Mouse (Mus musculus) gastrocnemius, postnatal 14 days (tissue): ENCODE results near the gene Sc5d. TPM values are rescaled to one million over a fixed set of nuclear protein-coding genes. Genes with fewer than 3 reads are reported as not detected.

Experiments used
- DNase-seq: peaks from one replicate; pipeline ENCODE4 v3.0.0; 2021; ENCODE audit warnings: mixed read lengths
- intact Hi-C: fragments of 180-260 bp; cut with DNase I; formaldehyde crosslinking; loops from one replicate; pipeline ENCODE4 v1.15.1; 2025; ENCODE audit warnings: low total_unique reads
- total RNA-seq, 2 experiments: library from RNA; stranded (reverse); gene quantifications; 2 replicates each; pipeline ENCODE4 v1.2.3; 2021

Sc5d gene
- total RNA-seq, 2 experiments from 2014 or later = 11.8 to 15.6 TPM

DNA sequence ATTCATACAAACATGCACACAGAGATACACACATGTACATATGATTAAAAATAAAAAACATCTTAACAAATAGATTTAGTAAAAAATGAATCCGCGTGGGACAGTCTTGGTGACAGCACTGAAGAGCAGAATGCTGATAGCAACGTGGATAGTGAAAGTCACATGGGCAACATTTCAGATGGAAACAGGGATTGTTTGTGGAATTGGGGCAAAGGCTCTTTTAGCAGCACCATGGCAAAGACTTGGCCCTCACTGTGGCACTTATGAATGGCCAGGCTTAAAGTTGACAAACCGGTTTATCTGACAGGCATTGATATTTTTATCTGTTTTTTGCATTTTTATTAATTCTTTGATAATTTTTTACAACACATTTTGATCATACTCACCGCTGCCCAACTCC, 4.3 kb upstream of the Sc5d start:
- intact Hi-C loops = no loop called here
- DNase-seq = no peak

DNA sequence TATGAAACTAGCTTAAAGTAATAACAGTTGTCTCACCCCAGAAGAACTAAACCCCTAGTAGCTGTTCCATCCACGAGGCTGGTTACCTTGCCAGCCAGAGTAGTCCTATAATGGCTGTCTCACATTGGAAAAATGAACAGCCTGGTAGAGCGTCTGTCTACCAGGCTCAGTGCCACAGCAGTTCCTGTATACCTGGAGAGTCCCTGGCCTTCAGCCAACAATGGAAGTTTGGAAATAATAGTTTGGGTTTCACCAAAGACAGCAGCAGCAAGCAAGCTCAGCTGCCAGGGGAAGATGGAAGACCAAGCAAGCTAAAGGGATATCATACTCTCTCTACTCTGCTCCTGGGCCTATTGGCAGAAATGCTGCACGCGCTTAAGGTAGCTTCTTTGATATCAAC, 1.3 kb upstream of the Sc5d start:
- DNase-seq = no peak
- intact Hi-C loops = no loop called here

DNA sequence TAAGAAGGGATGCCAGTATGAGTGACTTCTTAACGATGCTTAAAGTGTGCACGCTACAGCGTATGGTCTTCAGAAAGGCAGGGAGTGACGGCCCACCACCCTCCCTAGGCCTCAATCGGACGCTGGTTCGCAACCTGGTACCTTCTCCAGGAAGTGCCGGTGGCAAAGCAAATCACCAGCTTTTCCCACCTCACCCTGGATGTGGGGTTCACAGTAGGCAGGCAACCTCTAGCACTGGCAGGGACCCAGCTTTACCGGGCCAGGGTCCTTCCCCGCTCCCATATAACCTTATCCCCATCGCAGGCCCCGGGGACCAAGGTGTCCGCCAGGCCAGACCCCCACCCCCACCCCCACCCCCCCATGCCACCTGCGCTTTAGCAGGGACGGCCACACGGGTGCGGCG, 346 bp downstream of the Sc5d start:
- DNase-seq = no peak
- intact Hi-C loops = no loop called here

DNA sequence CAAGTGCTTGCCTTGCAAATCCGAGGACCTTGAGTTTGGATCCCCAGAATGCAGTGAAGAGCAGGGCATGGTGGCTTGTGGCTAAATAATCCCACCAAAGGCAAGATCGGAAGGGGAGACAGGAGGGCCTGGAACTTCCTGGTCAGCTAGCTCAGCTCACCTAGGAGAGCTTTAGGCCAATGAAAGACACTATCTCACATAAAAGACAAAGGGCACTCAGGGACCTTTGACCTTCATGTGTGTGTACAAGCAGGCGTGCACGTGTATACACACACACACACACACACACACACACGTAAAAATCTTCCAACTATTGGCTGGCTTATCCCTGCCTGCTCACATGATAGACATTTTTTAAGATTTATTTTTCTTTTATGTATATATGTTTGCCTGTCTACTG, 3.6 kb downstream of the Sc5d start:
- no peak for DNase-seq
- intact Hi-C loops = no loop called here

DNA sequence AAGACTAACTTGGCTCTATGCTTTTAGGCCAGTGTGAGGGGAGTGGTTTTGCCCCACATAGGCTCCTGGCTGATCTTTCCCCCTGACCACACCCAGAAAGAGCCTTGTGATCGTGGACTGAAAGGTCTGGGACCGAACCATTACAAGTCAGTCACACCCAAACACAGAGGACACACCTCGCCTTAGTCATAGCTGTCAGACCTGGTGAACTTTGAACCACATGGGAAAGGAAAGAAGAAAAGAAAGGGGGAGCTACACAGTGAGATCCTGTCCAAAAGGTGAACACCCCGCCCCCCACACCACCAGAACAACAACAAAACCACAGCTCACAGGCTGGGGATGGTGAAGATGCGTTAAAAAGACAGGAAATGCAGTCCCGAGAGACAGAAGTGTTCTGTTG, 14.9 kb downstream of the Sc5d start:
- intact Hi-C loops = no loop called here
- DNase-seq = no peak

DNA sequence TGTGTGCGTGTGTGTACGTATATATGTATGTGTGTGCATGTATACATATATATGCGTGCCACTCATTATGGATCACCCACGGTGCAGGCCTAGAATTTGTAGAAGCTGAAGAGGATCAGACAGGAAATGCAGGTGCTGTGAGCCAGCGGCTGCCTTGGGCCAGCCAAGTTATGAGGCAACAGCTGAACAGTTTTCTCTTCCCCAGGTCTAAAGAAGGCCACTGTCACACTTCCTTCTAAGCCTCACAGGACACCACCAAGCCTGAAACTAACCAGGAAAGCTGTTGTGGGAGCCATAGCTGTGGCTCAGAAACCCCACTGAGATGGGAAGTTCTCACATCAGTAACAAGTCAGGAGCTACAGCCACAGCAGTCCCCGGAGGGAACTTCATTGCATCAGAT, 17.4 kb downstream of the Sc5d start:
- intact Hi-C loops = no loop called here
- no peak for DNase-seq

DNA sequence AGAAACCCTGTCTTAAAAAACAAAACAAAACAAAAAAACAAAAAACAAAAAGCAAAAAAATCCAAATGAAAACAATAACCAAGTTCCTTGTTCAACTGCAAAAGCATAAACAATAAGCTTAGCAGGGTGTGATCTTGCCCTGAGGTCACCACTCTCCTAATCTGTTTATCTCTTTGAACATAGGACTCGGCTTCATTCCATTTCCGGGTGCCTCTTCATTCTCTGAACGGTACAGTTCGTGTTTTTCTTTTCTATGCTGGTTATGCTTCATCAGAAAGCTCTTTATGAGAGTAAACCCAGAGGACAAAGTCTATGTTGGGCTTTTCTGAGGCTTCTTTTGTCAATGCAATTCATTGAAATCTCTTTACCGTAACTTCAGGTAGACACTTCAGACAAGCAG, 19.9 kb downstream of the Sc5d start:
- no peak for DNase-seq
- intact Hi-C loops = loop anchor here (5.0 kb wide), 1 partner anchor 242 kb away; no protein-coding TSS in a partner anchor

DNA sequence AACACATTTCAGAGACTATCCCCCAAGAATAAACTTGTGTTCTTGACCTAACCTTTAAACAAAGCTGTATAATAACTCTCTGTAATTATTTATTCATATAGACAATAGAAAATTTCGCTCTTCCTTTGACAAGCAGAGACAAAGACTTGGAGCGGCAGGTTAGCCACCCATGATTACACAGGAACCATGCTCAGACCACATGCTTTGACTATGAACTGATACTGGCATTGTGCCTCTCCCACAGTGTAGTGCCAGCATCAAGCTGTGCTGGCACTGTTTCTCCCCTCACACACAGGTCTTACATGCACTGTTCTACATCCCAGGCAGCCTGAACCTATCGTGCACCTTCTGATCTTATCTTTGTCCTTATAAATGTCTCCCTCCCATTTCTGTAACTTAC, 23.0 kb downstream of the Sc5d start:
- intact Hi-C loops = loop anchor here (5.0 kb wide), 1 partner anchor 239 kb away; no protein-coding TSS in a partner anchor
- no peak for DNase-seq

DNA sequence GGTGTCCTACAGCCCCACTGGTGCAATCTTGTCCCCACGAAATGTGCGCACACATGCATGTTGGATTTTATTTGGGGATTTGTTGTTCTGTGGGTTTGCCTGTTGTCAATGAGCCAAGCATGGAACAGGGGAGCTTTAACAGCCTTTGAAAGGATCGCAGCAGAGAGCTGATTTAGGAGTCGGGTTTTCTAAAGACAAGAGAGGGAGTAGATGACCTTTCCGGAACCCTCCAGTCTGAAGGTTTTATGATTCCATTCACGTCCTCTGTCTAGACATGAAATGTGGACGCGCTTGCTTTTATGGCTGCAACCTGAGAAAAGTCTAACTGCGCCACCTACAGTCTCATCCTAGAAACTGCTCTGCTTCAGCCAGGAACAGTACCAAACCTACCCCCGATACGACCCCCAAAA, 23.5 kb downstream of the Sc5d start:
- peak; percentile 31 for DNase-seq
- intact Hi-C loops = loop anchor here (5.0 kb wide), 1 partner anchor 238 kb away; no protein-coding TSS in a partner anchor

DNA sequence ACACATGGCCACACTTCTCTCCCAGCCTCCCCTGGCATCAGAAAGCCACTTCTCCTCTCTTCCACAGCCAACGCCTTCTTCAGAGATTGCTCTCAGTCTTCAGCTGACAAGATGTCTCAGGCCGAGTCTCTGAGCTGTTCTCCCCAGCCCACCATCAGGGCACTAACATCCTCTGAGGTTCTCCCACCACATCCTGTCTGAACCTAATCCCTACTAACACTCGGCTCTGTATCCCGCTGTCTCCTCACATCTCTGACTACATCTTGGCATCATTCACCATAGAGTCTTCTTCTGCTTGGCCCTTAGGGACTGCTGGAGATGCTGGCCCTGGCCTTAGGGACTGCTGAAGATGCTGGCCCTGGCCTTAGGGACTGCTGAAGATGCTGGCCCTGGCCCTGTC, 25.2 kb downstream of the Sc5d start:
- intact Hi-C loops = no loop called here
- no peak for DNase-seq

DNA sequence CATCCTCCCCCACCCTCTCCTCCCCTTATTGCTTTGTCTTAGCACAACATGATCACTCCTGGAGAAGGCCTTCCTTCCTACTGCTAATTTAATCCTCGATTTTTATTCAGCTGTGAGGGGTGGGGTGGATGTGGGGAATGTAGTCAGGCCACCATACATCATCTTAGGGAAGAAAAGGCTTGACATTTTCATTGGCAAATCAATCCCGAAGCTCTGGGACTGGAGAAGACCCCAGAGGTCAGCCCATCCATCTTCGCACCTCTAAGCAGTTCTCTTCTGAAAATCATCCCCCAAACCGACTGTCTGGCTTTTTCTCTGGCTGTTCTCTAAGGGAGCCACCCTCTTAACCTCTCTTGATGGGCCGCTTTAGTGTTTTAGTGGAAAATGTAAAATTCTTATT, 32.9 kb downstream of the Sc5d start:
- intact Hi-C loops = no loop called here
- no peak for DNase-seq

DNA sequence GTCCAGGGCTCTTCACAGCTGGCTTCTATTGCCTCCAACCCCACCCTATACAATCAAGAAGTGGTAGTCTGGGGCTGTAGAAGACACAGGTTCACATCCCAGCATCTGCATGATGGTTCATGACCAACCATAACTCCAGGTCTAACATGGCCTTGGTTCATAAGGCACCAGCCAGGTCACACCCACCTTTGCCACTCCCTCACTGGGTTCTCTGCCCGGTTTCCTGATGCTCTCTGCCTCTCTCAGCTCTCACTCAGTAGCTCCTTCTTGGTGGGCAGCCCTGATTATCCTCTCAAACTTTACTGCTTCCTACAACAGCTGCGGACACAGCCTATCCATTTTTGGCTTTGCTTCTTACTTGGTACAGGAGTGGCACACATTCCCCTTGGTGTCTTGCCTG, 33.7 kb downstream of the Sc5d start:
- DNase-seq = no peak
- intact Hi-C loops = no loop called here

DNA sequence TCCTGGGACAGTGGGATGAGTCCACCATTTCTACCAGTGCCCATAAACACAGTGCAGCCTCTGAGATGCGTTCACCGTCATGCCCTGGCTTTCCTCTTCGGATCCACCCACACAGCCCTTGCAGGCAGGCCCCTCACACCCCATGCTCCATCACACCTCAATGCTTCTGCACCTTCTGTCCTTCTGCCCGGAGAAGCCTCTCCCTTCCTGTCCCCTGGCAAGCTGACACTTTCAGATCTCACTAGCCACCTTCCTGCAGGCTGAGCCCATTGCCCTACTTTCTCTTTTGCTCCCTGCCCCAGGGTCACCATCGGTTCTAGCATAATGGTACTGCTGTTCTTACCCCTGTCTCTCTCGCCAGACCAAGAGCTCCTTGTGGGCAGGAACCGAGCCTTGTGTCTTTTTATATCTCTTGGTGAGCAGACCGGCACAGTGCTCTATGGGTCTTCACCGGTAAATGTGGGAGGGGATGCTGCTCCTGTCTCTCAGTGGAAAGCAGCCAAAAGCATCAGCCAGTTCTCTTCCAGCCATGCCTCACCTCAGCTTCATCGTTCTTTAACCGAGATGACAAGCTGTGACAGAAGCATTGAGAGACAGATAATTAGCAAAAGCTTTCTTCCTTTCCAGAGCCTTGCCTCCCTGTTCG, 34.5 kb downstream of the Sc5d start:
- intact Hi-C loops = no loop called here
- DNase-seq = no peak

DNA sequence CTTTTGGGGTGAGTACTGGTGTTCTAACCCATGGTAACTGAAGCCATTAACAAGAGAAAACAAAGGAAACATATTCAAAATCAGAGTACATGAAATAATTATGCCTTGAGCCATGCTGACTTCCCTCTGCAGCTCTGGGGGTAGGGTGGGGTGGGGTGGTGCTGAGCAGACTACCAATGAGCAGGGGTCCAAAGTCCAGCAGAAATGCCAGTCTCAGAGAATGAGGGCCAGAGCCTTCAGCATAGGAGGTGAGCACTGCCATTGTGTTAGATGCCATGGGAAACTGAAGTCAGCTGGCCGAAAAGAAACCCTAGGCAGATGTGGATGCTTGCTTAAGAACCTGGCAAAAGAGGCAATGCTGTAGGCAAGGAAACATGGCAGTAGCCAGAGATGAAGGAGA, 36.3 kb downstream of the Sc5d start:
- intact Hi-C loops = no loop called here
- no peak for DNase-seq

DNA sequence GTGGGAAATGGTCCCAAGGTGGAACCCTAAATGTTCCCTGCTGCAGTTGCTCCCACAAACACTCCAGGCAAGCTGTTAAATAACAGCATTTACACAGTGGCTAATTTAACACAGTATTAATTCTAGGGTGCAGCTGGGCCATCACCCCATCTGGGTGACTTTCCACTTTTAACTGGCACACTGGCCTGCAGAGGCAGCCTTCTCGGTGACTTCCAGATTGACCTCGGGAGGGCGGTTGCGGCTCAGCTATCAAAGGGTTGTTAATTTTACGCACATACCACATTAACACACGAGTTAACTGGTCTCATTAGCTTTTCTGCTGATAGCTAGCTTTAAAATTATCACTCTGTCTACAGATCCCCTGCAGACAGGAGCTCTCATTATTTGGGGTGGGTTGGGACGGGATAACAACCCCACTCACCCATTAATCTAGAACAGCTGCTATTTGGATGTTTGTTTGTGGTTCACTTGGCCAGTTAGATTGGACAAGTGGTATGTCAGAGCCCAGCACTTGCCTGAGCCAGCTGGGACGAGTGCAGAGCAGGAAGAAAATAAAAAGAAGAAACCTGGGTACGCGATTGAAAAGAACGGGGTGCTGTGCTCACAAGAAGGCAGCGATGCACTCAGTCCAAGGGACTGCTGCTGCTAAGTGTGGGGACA, 44.9 kb downstream of the Sc5d start:
- no peak for DNase-seq
- intact Hi-C loops = no loop called here

DNA sequence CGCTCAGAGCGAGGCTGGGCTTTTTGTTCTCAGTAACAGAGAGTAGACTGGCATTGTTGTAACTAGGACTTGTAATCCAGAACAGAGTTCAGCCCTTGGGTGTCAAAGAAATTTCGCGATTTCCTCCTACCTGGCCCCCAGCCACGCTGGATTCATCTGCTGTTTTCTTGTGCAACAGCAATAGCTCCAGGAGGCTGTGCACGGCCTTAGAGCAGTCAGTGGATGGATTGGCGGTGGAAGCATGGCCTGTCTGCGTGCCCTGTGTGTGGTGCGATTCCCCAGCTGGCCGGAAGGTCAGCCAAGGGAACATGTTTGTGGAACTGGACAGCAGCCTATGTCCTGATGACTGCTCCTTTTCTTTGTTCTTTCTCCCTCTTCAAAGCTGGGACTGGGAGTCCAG, 46.4 kb downstream of the Sc5d start:
- intact Hi-C loops = no loop called here
- DNase-seq = peak; percentile 88

DNA sequence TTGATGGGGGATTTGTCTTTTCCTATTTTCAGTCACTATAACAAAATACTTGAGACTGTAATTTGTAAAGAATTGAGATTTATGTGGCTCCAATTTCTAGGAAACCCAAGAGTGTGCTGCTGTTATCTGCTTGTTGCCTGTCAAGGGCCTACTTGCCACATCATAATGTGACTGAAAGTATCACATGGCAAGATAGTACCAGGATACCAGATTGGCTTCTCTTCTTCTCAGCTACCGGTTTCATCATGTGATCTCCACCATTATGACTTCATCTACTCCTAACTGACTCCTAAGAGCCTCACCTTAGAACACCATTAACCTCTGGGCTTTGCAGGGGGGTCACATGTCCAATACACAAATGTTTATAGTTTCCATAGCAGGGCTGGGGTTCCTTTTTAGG, 49.9 kb downstream of the Sc5d start:
- no peak for DNase-seq
- intact Hi-C loops = no loop called here

DNA sequence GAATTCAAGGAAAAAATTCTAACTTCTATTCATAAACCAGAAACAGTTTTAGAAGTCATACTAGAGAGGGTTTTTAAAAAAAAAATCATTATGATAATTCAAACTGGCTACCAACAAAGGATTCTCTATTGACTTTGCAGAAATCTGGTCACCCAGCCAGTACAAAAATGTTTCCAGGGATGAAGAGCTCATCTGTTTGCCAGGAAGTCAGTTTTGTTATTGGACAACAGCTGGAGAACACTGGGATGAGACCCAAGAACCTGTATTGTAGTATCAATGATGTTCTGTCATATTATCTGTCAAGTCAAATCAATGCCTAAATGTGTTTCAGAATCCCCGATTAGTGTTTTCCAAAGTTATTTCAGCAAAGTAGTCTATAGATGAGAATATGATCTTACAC, 50.9 kb downstream of the Sc5d start:
- DNase-seq = no peak
- intact Hi-C loops = no loop called here

DNA sequence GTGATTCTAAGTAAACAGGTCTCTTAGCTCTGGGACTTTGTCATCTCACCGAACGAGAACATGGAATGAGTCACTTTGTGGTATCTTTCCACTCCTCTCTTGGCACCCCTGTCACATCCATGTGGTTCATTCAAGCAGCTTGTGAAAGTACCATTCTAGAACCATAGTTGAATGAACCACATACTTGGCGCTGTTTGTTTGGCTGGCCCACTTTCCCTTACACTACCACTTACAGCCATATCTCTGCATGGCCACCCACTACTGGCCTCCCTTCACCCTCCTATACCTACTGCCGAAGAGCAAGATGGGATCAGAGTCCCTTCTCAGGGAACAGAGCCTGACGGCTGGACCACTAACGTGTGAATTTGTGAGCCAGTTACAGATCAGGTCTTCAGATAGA, 54.4 kb downstream of the Sc5d start:
- DNase-seq = no peak
- intact Hi-C loops = no loop called here

DNA sequence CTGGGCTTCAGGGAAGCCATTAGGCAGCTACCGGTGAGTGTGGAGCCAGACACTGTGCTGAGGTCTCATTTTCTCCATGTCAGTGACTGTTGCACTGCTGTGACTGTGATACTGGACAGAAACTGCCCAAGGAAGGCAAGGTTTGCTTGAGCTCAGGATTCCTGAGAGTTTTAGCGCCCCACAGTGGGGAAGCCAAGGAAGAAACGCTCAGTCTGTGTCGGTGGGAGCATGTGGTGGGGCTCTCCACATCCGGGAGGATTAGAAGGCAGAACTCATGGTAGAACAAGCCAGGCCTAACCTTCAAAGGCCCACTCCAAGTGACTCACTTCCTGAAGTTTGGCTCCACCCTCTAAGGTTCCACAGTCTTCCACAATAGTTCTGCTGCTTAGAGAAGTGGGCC, 55.6 kb downstream of the Sc5d start:
- intact Hi-C loops = no loop called here
- peak; percentile 65 for DNase-seq

DNA sequence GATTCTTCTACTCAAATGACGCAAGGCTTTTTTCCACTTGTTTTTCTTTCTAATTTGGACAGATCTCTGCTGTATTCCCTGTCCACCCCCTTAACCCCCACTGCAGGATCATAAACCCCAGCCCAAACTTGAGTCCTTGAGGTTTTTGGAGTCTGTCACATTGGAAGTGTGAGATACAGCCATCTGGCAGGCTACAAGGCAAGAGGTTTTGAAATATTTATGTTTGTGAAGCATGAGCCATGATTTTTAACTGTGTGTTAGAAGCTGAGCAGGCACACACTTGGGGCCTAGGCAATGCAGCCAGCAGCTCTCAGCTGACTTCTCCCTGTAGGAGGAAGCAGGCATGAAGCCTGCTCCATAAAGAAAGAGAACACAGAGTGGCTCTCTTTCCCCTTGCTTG, 57.3 kb downstream of the Sc5d start:
- intact Hi-C loops = no loop called here
- DNase-seq = no peak

DNA sequence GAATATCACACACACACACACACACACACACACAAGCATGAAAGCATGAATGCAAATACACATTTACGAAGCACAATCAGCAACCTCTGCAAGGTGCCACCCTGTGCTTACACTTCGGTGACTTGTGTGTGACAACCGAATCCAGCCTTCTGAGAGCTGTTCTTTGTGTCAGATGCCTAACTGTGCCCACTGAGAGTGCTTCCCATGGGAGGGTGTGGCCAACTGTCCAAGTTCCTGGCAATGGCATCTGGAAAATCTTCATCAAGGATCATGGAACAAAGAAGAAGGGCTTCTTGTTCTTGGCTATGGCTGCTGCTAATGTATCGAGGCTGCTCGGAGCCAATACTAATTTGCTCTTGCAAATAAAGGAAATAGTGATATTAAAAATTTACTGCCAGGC, 61.8 kb downstream of the Sc5d start:
- intact Hi-C loops = no loop called here
- no peak for DNase-seq
